Mouse (Mus musculus) kidney, postnatal 36 days (tissue): ENCODE measurements at regions not wholly inside any gene's neighbourhood (a gene's known extent, or its start where the extent isn't known, plus 50 kb on each side); places are given as distances from the start of the nearest gene placed in this dataset.
A peak's percentile ranks its signal among the peaks of the same experiment; 100 is the strongest.

ENCODE experiments used
- DNase-seq, 2 experiments: peaks; one replicate each; pipeline ENCODE4 v3.0.0; 2021 to 2022; ENCODE audit warnings: mixed read lengths in 2 of 2

DNA sequence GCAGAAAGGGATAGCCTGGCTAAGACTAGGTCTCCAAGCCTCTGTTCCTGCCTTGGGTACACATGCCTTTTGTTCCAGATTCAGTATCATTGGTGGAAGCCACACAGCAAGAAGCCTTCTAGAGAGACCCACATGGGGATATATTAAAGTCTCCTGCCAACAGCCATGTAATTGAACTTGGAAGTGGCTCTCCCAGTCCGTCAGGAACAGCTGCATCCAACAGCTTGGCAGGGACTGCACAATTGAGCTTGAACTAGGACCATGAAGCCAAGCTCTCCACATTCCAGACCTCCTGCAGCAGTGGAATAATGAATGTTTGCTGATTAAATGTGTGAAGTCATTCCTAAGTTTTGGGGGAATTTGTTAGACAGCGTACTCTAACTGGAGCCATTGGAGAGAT is 94.5 kb downstream of the Gpr139 start:
- no peak for DNase-seq

DNA sequence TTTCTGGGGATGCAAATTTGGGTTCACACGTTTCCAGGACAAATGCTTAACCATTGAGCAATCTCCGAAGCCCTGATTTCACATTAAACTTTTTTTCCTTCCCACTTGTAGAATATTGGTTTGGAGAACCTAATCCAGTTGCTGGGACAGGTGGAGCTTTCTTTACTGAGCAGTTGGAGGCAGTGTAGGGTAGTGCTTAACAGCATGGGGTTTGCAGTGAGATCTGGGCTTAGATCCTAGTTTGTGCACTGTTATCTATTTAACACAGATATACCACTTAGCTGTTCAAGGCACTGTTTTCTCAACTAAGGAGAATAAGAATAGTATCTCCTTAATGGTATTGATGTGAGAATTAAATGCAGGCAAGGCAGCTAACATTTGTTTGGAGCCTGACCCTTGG is 93.5 kb upstream of the Gprc5b start:
- DNase-seq = no peak

DNA sequence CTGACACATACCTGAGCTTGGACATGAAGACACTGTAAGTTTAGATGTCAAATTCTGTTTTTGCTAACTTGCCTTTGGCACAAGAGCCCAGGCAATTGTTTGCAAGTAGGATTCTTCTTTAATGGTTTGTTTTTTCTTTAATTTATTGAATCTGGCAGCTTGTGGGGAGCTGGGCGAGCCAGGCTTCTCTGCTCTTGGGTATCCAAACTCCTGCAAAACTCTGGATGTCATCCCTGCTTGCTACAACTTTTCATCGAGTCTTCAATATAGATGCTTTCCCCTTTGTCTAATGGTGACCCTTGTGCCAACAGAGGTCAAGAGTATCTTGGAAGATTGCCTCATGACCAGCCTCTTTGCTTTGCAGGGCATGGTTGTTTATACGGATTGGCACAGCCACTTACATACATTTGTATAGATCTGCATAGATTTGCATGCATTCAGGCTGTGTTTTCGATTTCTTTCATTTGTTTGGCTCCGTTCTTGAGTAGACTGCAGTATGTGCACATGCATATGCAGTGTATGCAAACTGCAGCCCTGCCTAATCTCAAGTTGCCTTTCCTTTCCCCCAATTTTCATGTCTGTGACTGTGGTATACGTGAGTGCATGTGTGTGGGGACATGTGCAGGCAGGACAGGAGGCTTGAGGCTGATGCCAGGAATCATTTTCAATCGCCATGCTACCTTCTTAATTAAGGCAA is 92.9 kb upstream of the Gprc5b start:
- no peak for DNase-seq

DNA sequence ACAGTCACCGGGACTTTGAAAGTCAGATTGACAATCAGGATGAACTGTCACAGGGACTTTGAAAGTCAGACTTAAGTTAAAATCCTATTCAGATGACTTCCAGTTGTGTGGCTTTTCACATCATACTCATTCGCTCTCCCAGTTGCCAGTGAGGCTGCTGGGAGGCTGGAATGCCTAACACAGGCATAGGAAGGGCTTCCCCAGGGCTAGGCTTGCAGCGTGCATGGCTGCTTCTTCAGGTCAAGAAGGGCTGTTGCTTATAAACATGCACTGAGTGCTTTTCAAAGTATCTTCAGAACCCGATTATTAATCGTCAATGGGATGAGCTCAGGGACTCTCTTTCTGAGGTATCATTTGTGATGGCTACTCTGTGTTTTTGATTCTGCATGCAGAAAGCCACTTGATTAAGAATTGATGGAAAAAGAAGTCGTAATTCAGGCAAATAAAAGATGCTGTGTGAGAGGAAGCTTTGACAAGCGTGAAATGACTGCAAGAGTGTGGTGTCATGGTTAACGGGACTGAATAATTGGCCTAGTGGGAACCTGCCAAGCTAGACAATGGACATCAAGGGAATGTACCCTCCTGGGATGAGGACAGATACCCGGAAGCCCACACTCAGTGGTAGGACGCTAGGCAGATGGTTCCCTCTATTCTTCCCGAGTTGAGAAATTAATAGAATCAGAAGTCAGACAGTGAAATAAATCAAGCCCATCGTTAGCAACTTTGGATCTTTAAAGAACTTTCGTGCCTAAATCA is 90.9 kb upstream of the Gprc5b start:
- no peak for DNase-seq

DNA sequence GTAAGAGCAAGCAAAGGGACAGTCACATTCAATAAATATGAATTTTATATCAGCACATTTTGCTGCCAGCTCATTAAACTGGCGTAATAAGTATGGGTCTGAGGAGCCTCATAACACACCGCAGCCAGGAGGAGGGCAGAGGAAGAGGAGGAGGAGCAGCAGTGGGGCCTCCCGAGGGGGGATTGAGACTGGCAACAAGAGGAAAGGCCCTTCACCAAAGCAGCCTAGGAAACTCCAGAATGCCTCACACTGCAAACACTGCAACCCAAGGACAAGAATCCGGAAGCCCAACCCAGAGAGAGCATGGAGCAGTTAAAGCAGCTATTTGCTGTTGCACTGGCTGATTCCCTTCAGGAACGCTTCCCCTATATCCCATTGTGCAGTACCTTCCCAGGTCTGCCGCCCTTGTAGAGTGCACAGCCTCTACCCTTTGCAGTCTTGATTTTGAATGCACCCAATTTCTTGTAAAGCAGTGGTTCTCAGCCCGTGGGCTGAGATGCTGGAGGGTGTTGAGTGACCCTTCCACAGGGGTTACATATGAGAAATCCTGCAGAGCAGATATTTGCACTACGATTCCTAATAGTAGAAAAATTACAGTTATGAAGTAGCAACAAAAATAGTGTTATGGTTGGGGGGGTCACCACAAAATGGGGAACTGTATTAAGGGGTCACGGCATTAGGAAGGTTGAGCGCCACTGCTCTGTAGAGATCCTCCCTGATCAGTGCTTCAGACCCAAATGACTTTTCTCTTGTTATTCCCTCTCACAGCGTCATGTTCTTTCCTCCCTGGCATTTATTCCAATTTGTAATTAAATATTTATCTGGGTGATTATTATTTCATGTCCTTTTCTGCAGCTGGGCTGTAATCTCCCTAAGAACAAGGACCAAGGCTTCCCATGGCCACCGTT is 82.0 kb upstream of the Gprc5b start:
- peak; percentile 9 to 45 for DNase-seq

DNA sequence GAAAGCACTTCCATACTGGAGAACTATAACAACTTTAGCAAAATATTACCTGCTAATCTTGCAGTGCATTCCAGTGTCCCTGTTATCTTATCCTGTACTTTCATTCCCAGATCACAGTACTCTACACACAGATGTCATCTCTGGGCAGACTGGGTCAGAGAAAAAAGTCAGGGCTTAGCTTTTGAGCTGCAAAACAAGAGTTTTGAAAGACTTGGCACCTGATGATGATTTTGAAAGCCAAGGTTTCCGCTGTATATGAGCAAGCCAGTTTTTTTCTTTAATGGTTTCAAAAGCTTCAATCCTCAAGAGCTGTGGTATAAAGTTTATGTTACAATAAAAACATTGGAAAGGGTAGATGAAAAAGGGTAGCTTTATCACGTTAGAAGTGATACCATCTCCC is 71.0 kb upstream of the Gprc5b start:
- DNase-seq = no peak
